Mouse (Mus musculus) olfactory bulb, adult 2 months (tissue): Measurements from ENCODE around the gene Ovch2. TPM values are rescaled to one million over a fixed set of nuclear protein-coding genes. Genes with fewer than 3 reads are reported as not detected.

Experiments
- H3K27ac ChIP-seq: fragments of 200-500 bp; 2 replicates; pipeline ENCODE4 v1.5.1; 2012; ENCODE audit warnings: low read depth, low read length; ENCODE audit not compliant: insufficient read depth
- H3K4me1 ChIP-seq: fragments of 200-500 bp; 2 replicates; pipeline ENCODE4 v1.6.1; 2012; ENCODE audit warnings: low read length; ENCODE audit not compliant: control insufficient read depth, insufficient read depth
- H3K4me3 ChIP-seq: fragments of 200-500 bp; 2 replicates; pipeline ENCODE4 v1.5.1; 2012; ENCODE audit warnings: mild to moderate bottlenecking, low read depth, low read length, moderate library complexity; ENCODE audit not compliant: insufficient read depth
- CTCF ChIP-seq: fragments of 200-500 bp; IDR thresholded peaks from 2 replicates; pipeline ENCODE4 v1.5.1; 2012; ENCODE audit warnings: low read depth, mild to moderate bottlenecking, low read length, moderate library complexity; ENCODE audit not compliant: insufficient read depth
- POLR2A ChIP-seq: fragments of 200-500 bp; IDR thresholded peaks from 2 replicates; pipeline ENCODE4 v1.6.1; 2012; ENCODE audit warnings: mild to moderate bottlenecking, low read depth, low read length, moderate library complexity; ENCODE audit not compliant: insufficient read depth
- WGBS: fragments of 180-500 bp; shearing (Covaris S2); methylation state at CpG from one replicate; pipeline ENCODE4 v1.1.7; 2018; 5-methylcytosine and 5-hydroxymethylcytosine counted together
- polyA plus RNA-seq: library from polyadenylated mRNA; stranded (reverse); fragments of >200 nt; gene quantifications from 2 replicates; pipeline ENCODE4 v1.2.4, GENCODE M21; 2012; ENCODE audit warnings: low replicate concordance; ENCODE audit not compliant: missing spikeins, insufficient read depth, insufficient read length

Ovch2 gene
- polyA plus RNA-seq, 1 experiment = not detected

DNA sequence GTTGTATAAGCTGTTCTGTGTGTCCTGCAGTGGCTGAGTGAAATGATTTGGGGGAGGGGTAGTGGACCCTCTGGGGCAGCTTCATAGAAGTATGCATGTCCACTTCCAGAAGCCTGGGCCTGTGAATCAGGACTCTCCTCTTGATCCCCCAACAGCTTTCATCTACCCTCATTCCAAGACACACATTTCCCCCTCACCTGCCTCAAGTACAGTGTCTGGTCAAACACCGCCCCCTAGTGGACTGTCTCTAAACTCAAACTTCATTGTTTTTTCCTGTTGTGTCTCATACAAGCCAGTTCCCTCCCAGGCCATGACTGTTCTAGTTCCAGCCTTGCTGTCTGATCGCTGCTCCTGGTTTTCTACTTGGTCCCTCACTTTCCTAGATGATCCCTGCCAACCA, 53.1 kb downstream of the Ovch2 start:
- H3K4me3 ChIP-seq = no peak overlapping the region
- no peak overlapping the region for H3K27ac ChIP-seq
- no peaks in the 10 kb centered on the region for H3K4me1 ChIP-seq
- 23% methylated on average over 2 of the region's 2 CpGs for WGBS
- TF ChIP-seq CTCF (no peak), POLR2A (no peak)

DNA sequence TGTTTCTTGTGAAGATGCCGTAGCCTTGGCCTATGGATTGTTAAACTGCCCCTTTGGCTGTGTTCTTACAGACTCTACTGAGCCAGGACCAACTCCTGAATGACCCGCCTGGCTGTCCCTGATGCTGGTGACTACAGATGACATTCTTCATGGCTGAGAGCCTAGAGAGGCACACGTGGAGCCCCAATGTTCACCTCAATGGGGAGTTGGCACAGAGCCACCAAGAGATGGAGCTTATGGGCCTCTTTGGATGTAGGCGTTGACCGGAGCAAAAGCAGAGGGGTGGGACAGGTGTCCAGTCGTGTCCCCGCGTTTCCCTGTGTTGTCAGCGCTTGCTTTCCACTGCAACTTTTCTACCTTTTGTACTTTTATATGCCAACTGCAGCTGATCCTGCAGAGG, 53.5 kb downstream of the Ovch2 start:
- Histone ChIP-seq H3K4me1 (no peaks in the 10 kb centered on the region), H3K4me3 (no peak overlapping the region), H3K27ac (no peak overlapping the region)
- TF ChIP-seq POLR2A (no peak), CTCF (no peak)
- WGBS = 84% methylated on average over 9 of the region's 9 CpGs

DNA sequence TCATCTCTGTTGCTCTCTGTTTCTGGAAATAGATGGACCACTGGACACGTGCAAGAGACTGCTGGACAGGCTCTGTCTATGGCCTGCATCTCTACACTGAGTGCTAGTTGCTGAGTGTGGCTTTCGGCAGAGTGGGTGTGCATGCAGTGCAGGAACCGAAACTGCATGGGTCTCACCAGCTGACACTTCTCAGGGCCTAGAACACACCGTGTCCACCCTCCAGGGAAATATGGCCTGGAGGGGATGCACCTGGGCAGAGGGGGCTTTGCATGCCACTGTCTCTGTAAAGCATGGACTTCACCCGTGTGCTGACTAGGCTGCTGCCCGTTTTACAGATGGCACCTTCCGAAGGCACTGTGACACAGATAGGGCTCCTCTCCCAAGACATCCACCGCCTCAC, 55.0 kb downstream of the Ovch2 start:
- TF ChIP-seq POLR2A (no peak), CTCF (no peak)
- 94% methylated on average over 8 of the region's 8 CpGs for WGBS
- Histone ChIP-seq H3K4me1 (no peaks in the 10 kb centered on the region), H3K4me3 (no peak overlapping the region), H3K27ac (no peak overlapping the region)

GRCm38 (mm10) chr7:107745111-107745510, 55.9 kb downstream of the Ovch2 start:
- 92% methylated on average over 2 of the region's 2 CpGs for WGBS
- no peak for TF ChIP-seq POLR2A
- TF ChIP-seq CTCF = no peak
- no peak overlapping the region for H3K27ac ChIP-seq
- H3K4me1 ChIP-seq = no peaks in the 10 kb centered on the region
- H3K4me3 ChIP-seq = no peak overlapping the region

DNA sequence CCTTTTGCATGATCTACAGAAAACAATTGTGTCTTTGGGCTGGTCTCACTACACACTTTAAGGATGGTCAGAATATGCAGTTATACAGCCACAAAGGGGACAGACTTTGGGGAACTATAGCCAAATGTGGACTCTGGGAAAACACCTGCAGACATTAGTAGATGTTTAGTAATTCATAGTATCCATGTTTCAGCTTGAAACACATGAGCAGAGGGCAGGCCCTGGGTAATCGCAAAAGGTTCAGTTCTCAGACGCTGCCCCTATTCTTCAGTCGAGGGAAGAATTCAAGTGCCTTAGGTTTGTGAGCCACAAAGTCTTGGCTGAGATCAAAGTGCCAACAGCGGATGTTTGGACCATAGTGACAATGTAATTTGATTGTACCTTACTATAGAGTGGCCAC, 56.6 kb downstream of the Ovch2 start:
- Histone ChIP-seq H3K27ac (no peak overlapping the region), H3K4me3 (no peak overlapping the region), H3K4me1 (no peaks in the 10 kb centered on the region)
- WGBS = 87% methylated on average over 4 of the region's 4 CpGs
- TF ChIP-seq POLR2A (no peak), CTCF (no peak)

- Histone ChIP-seq H3K4me3 (no peak overlapping the region), H3K4me1 (no peaks in the 10 kb centered on the region), H3K27ac (no peak overlapping the region)
- no peak for TF ChIP-seq CTCF
- no peak for TF ChIP-seq POLR2A
- WGBS = 95% methylated on average over 10 of the region's 10 CpGs
These were observed 58.0 kb downstream of the Ovch2 start for GRCm38 (mm10) chr7:107742963-107743465.

DNA sequence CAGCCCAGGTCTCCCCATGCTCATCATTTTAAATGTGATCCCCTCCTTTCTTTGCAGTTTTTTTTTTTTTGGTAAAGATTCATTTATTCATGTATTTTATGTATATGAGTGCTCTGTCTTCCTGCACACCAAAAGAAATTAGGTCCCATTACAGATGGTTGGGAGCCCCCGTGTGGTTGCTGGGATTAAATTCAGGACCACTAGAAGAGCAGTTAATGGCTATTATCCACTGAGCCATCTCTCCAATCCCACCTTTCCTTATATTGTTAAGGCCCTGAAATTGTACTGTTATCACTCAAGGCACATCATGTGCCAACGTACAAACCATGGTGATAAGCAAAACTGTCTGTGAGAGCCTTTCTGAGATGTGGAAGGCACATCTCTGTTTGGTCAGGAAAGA, 62.3 kb downstream of the Ovch2 start:
- H3K4me3 ChIP-seq = no peak overlapping the region
- WGBS = 33% methylated on average over 2 of the region's 2 CpGs
- H3K4me1 ChIP-seq = no peaks in the 10 kb centered on the region
- H3K27ac ChIP-seq = no peak overlapping the region
- TF ChIP-seq POLR2A (no peak), CTCF (no peak)

- Histone ChIP-seq H3K27ac (no peak overlapping the region), H3K4me3 (no peak overlapping the region), H3K4me1 (no peaks in the 10 kb centered on the region)
- TF ChIP-seq CTCF = no peak
- TF ChIP-seq POLR2A = no peak
- WGBS = 74% methylated on average over 2 of the region's 2 CpGs
These were observed 67.8 kb downstream of the Ovch2 start for GRCm38 (mm10) chr7:107733162-107733561.

Other genes starting within 250 kb of the Ovch2 start
- gene Olfml1, start 233.8 kb downstream of the Ovch2 start, polyA plus RNA-seq = not detected in 2 replicates
- gene Ppfibp2, start 206.0 kb downstream of the Ovch2 start, polyA plus RNA-seq = not detected in 2 replicates
- not detected in 2 replicates for gene 5330417H12Rik, start 176.0 kb downstream of the Ovch2 start, polyA plus RNA-seq
- not detected in 2 replicates for gene Cyb5r2, start 43.2 kb downstream of the Ovch2 start, polyA plus RNA-seq
- not detected in 2 replicates for gene Olfr467, start 11.1 kb upstream of the Ovch2 start, polyA plus RNA-seq
- gene Olfr469, start 24.3 kb upstream of the Ovch2 start, polyA plus RNA-seq = not detected in 2 replicates
- not detected in 2 replicates for gene Olfr470, start 46.3 kb upstream of the Ovch2 start, polyA plus RNA-seq
- gene Olfr472, start 96.7 kb upstream of the Ovch2 start, polyA plus RNA-seq = not detected in 2 replicates
- not detected in 2 replicates for gene Olfr473, start 129.2 kb upstream of the Ovch2 start, polyA plus RNA-seq
- gene Olfr474, start 153.4 kb upstream of the Ovch2 start, polyA plus RNA-seq = not detected in 2 replicates
- not detected in 2 replicates for gene Olfr476, start 163.6 kb upstream of the Ovch2 start, polyA plus RNA-seq
- not detected in 2 replicates for gene Olfr477, start 185.5 kb upstream of the Ovch2 start, polyA plus RNA-seq
- gene Olfr478, start 232.8 kb upstream of the Ovch2 start, polyA plus RNA-seq = not detected in 2 replicates
- gene Olfr479, start 249.5 kb upstream of the Ovch2 start, polyA plus RNA-seq = not detected in 2 replicates